Mouse (Mus musculus) left cerebral cortex, adult 2 months (tissue): ENCODE results near the gene Nedd9. TPM values are rescaled to one million over a fixed set of nuclear protein-coding genes. Genes with fewer than 3 reads are reported as not detected.
A peak's percentile ranks its signal among the peaks of the same experiment; 100 is the strongest.

ENCODE experiments used
- DNase-seq, 2 experiments: peaks; one replicate each; pipeline ENCODE4 v3.0.0; 2021 to 2022; ENCODE audit warnings: low spot score in 2 of 2, mixed read lengths in 1 of 2; ENCODE audit errors: extremely low spot score in 1 of 2
- H3K27ac ChIP-seq: fragments of 200-600 bp; 2 replicates; pipeline ENCODE4 v1.8.1; 2022
- H3K4me3 ChIP-seq: fragments of 200-600 bp; 2 replicates; pipeline ENCODE4 v1.8.1; 2022
- CTCF ChIP-seq: fragments of 200-600 bp; IDR thresholded peaks from 2 replicates; pipeline ENCODE4 v1.8.1; 2022; ENCODE audit warnings: antibody characterized with exemption, mild to moderate bottlenecking, moderate library complexity
- intact Hi-C: fragments of 180-260 bp; cut with DNase I; formaldehyde crosslinking; loops from one replicate; pipeline ENCODE4 v1.15.1; 2025
- total RNA-seq, 2 experiments: library from RNA; stranded (reverse); gene quantifications; 2 replicates each; pipeline ENCODE4 v1.2.3; 2021

Gene Nedd9
- total RNA-seq, 2 experiments from 2014 or later = 9.5 to 11.2 TPM

DNA sequence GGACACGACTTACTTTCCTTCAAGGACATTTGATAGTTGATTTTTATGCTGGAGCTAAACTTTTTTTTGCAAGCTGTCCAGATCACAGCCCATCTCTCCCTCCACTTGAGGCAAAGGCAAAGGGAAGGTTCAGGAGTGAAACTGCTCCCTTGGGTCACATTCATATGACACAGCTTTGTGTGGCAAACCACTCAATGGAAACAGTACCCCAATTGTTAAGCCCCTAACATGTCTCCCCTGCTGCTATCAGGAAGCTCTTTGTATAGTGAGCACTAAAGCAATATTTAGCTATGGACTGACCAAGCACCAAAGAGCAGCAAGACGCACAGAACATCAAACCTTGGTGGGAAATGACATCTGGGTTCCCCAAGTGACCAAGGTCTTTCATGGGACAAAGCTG is 158.7 kb downstream of the Nedd9 start:
- intact Hi-C loops = no loop called here
- H3K4me3 ChIP-seq = no peak overlapping the region
- no peak for TF ChIP-seq CTCF
- DNase-seq = no peak
- H3K27ac ChIP-seq = no peak overlapping the region

DNA sequence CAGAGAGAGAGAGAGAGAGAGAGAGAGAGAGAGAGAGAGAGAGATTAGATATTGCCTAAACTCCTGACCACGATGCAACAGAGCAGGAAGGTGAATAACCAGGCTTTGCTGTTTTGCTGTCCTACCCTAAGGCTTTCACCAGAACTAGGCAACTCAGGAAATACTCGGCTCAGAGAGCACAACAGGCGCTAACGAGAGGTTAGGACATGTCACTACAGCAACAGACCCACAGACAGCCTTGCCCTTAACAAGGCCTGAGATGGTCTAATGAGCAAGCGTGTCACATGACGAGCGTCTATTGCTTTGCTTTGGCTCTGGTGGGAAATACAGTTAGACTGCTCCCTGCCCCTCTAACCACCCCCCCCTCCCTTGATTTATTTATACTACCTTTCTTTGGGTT is 159.6 kb downstream of the Nedd9 start:
- no peak for DNase-seq
- Histone ChIP-seq H3K4me3 (no peak overlapping the region), H3K27ac (no peak overlapping the region)
- TF ChIP-seq CTCF = no peak
- intact Hi-C loops = no loop called here

DNA sequence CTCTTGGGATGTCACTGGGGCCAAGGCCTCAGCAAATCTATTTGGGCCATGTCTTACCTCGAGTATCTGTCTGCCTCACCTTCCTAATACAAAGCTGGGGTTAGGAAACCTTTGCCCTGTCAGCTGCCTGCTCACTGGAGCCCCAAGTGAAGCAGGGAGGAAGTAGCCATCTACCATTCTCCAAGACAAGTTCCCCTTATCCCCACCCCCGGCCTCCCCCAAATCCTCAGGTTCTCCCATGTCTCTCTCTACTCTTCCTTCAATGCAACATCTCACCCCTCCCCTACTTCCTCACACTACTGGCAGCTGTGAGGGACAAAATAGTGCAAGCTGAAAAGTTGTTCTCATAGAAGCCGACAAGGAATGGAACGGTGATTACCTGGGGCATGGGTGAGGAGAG is 161.0 kb downstream of the Nedd9 start:
- Histone ChIP-seq H3K4me3 (no peak overlapping the region), H3K27ac (no peak overlapping the region)
- intact Hi-C loops = no loop called here
- no peak for DNase-seq
- no peak for TF ChIP-seq CTCF

DNA sequence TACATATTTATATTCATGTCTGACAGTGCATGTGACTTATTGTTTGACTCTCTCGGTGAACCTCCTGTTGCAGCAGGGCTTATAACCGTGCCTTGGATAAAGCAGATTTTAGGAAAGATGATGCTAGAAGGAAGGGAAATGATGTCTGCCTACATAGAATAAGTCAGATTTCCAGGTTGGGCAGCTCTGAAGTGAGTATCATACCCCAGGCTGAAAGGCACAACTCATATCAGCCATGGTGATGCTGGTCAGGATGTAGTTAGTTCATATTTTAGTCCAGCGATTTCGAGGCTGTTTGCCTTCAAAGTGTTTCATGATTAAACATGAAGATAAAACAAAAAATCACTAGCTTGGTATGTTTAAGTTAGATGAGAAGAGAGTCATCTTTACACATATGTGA is 161.8 kb downstream of the Nedd9 start:
- no peak for TF ChIP-seq CTCF
- Histone ChIP-seq H3K27ac (no peak overlapping the region), H3K4me3 (no peak overlapping the region)
- intact Hi-C loops = no loop called here
- DNase-seq = no peak

DNA sequence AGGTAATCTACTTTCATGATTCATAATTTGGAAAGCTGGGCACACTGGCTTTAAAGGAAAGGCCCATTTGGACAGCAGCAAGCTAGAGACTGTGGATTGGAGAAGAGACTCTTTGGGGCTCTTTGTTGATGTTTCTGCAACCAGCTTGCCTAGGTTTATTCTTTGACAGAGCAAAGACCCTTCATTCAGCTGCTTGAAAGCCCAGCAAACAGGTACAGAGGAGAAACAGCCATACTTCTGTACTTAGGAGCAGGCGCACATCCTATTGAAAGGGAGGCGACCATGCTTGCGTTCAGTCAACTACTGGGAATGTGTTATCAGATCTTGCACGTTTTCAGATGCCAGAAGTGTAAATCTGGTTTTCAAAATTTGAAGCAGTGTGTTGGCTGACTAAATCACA is 162.5 kb downstream of the Nedd9 start:
- no peak for DNase-seq
- H3K4me3 ChIP-seq = no peak overlapping the region
- intact Hi-C loops = loop anchor here (5.0 kb wide), 1 partner anchor 33 kb away; no protein-coding TSS in a partner anchor
- no peak for TF ChIP-seq CTCF
- no peak overlapping the region for H3K27ac ChIP-seq

DNA sequence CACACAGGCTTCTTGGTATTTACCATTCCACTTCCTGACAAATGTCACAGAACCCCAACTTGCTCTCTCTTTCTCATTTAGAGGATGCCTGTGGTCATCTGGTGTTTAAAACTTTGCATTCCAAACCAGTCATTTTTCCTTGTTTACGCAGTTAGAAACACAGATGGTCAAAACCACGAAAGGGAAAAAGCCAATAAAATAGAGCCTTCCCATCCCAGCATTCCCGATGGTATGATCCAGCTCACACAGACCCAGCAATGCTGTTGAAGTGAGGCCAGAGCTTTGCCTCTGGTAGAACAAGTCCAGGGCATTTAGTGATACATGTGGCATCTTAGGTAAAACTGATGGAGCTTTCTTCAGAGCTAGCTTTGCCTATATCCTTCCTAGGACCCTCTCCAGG is 165.7 kb downstream of the Nedd9 start:
- intact Hi-C loops = loop anchor here (5.0 kb wide), 1 partner anchor 36 kb away; no protein-coding TSS in a partner anchor

DNA sequence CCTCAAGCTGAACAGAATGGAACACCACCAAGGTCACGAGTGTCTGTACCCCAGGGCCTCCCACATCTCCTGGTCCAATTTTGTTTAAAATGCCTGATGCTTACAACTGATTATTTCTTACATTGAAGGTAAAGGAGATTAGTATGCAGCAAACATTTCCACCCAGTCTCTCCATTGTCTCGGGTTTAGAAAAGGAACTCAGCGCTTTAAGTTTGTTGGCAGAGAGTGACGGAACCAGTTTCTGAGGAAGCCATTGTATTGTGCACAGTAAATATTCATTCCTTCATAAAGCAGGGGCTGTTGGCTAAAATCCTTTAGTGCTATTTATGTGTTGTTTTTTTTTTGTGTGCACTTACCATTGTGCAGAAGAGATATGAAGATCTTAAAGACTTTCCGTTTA is 166.4 kb downstream of the Nedd9 start:
- H3K27ac ChIP-seq = no peak overlapping the region
- H3K4me3 ChIP-seq = no peak overlapping the region
- no peak for TF ChIP-seq CTCF
- no peak for DNase-seq
- intact Hi-C loops = loop anchor here (5.0 kb wide), 1 partner anchor 37 kb away; no protein-coding TSS in a partner anchor

More for the DNA sequence above, 165.7 kb downstream of the Nedd9 start:
- H3K4me3 ChIP-seq = no peak overlapping the region
- H3K27ac ChIP-seq = no peak overlapping the region
- no peak for DNase-seq
- no peak for TF ChIP-seq CTCF

DNA sequence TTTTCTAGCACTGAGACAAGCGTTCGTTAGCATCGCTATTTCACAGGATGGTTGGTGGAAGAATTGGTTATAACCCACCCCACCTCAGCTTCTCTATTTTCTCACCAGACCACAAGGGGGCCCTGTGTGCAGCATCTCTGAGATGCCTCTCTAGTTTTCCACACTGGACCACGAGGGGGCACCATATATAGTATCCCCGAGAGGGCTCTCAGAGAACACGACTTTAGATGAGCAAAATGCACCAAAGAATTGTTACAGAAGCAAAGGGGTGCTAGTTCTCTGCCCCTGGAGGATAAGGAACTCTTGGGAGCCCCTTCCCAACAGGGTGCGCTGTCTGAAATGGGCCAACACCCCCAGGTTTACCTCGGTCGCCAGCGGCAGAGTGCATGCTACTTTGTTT is 184.4 kb downstream of the Nedd9 start:
- Histone ChIP-seq H3K27ac (no peak overlapping the region), H3K4me3 (no peak overlapping the region)
- intact Hi-C loops = loop anchor here (1.0 to 5.0 kb wide), 3 partner anchors 56 to 330 kb away; no protein-coding TSS in a partner anchor
- peak; percentile 92 for TF ChIP-seq CTCF
- peak; percentile 65 to 81 for DNase-seq

DNA sequence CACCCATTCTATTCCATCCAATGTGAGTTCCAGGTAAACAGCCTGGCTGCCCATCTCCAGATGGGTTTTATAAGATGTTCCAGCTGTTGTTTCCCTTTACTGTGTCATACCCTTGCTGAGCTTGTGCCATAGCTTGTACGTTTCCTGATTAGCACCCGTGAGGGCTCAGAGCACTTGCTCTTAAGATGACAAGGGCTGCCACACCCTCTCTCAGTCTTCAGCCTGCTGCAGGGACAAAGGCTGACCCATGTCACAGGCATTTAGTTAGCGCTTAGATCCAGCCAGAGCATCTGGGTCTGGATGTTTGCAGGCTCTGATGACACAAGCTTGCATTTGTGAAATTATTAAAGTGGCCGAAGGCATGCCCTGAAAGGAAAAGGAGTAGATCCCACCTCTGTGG is 187.1 kb downstream of the Nedd9 start:
- no peak for TF ChIP-seq CTCF
- DNase-seq = no peak
- intact Hi-C loops = loop anchor here (5.0 kb wide), 1 partner anchor 332 kb away; no protein-coding TSS in a partner anchor
- H3K4me3 ChIP-seq = no peak overlapping the region
- no peak overlapping the region for H3K27ac ChIP-seq

DNA sequence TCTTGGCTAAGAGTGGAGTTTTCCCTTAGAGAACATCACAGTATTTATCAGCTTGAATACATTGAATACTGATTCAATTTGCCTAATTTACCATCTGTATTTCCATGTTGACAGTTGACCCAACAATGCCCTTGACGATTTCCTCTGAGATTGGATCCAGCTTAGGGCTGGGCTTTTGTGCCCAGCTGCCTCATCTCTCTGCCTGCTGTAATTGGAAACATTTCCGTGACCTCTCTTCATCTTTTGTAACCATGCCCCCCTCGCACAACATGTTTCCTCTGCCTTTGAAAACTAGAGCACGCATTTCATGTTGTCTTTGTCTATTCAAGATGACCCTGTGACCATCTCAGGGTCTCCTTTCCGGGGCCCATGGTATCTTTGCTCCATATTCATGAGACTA is 188.2 kb downstream of the Nedd9 start:
- TF ChIP-seq CTCF = no peak
- DNase-seq = no peak
- intact Hi-C loops = no loop called here

DNA sequence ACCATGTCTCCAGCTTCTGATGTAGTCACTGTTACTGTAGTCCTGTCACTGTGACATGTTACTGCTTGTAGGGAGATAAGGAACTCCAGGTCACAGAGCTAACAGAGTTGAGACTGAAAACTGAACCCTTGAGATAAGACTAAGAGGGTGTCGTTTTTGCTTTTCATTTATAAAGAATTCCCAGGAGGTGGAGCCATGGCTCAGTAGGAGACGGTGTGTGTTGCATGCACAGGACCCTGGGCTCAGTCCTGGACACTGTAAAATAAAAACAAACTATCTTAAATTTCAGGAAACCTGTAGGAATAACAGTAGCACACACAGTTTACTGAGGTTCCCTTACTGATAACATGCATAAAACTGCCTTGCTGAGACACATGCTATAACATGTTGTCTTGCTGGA is 188.6 kb downstream of the Nedd9 start:
- intact Hi-C loops = no loop called here

More for the DNA sequence above, 188.2 kb downstream of the Nedd9 start:
- Histone ChIP-seq H3K4me3 (no peak overlapping the region), H3K27ac (no peak overlapping the region)

DNA sequence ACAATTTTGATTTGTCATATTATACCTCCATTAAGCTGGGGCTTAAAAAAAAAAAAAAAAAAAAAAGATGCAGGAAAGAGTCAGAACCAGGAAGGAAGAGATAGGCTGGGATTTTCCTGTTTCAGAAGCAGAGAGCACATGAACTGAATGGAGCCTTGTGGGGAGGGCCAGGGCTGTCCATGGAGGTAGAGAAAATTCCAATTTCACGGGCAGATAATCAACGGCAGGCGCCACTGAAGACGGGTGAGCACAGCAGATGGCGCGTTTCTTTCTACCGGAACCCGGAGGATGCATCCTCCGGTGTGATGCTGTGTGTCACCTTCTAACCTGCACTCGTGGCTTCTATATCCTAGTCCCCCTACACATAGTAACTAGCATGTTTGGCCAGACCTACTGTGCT is 190.8 kb downstream of the Nedd9 start:
- no peak for DNase-seq
- Histone ChIP-seq H3K4me3 (no peak overlapping the region), H3K27ac (no peak overlapping the region)
- intact Hi-C loops = no loop called here
- TF ChIP-seq CTCF = no peak

More for the DNA sequence above, 188.6 kb downstream of the Nedd9 start:
- no peak for DNase-seq
- Histone ChIP-seq H3K4me3 (no peak overlapping the region), H3K27ac (no peak overlapping the region)
- TF ChIP-seq CTCF = no peak

DNA sequence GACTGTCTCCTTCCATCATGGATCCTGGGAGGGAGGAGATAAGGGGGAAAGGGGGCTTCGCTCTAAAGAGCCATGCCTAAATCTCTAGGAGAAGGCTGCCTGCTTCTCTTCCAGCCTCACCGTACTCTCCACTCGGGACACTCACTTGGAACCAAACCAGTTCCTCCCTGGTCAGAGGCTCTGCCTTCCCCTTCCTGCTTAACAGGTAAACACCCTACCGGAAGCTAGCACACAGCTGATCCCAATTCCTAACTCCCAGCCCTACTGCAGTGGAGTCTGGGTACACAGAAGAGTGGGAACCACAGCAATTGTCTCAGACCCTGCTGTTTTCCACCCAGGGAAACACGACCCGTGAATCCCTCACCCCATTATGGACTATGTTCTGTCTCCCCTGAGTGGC is 191.3 kb downstream of the Nedd9 start:
- DNase-seq = no peak
- Histone ChIP-seq H3K4me3 (no peak overlapping the region), H3K27ac (no peak overlapping the region)
- TF ChIP-seq CTCF = no peak
- intact Hi-C loops = no loop called here
